Mouse (Mus musculus) layer of hippocampus, adult 18-20 months (tissue): ENCODE results near the gene Vmn1r66. TPM values are rescaled to one million over a fixed set of nuclear protein-coding genes. Genes with fewer than 3 reads are reported as not detected.
"Not testable (repeated sequence)": the region's sequence is repeated elsewhere in the genome, so short reads cannot be mapped to it uniquely, and the experiment has no call there.

Experiments used
- DNase-seq, 2 experiments: peaks; one replicate each; pipeline ENCODE4 v3.0.0; 2022; ENCODE audit warnings: low spot score in 2 of 2
- long read RNA-seq: library from polyadenylated mRNA; stranded (forward); transcript quantifications from one replicate; pipeline ENCODE4 v2.0.0, GENCODE M21; 2021
- total RNA-seq, 2 experiments: library from RNA; stranded (reverse); gene quantifications; 2 replicates each; pipeline ENCODE4 v1.2.3; 2021

Gene Vmn1r66
- not detected for total RNA-seq
- long read RNA-seq, result 0 reads

GRCm38 (mm10) chr7:10277906-10278305 lies at the start of gene Vmn1r66:
Vmn1r66 (minus strand) TSS chr7:10278006.
- DNase-seq, result no peak

DNA sequence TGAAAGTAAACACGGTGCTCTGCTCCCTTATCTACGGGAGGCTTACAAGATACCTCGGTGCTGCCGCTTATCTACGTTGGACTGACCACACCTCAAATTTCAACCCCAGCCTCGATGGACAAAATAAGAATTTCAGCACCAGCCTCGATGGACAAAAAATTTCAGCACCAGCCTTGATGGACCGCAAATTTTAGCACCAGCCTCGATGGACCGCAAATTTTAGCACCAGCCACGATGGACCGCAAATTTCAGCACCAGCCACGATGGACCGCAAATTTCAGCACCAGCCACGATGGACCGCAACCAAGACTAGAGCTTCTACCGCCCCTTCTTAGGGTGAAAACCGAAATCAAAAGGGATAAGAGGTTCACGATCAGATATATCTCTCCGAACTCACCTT lies 47.7 kb upstream of the Vmn1r66 start:
- not testable (repeated sequence) for DNase-seq

DNA sequence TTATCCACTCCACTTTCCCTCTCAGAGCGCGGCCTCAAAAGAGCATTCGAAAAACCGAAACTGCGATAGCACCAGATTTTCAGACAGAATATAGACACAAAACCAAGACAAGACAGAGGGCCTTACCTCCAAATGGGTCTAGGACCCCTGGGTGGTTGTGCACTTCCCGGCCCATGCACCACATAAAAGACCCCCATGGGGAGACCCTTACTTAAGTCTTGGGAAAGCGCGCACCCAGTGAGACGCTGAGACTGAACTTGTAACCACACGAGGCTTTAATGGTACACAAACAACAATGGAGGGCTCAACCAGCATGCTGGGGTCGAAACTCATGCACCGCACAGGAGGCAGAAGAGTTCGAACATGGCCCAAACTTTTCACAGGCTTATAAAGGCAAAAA lies 25.7 kb downstream of the Vmn1r66 start:
- no peak for DNase-seq

GRCm38 (mm10) chr7:10249146-10249545 lies 28.7 kb downstream of the Vmn1r66 start:
- no peak for DNase-seq

Other genes with a start within 250 kb of the Vmn1r66 start
- not detected for gene Vmn2r50, start 224.7 kb downstream of the Vmn1r66 start, total RNA-seq
- gene Vmn2r51, start 172.3 kb downstream of the Vmn1r66 start, total RNA-seq, result not detected
- not detected for gene Vmn2r52, start 101.4 kb downstream of the Vmn1r66 start, total RNA-seq
- gene Vmn1r67, start 165.3 kb upstream of the Vmn1r66 start, total RNA-seq, result not detected
- 10 to 100 TPM; 15.8 to 15.9 TPM for gene Zik1, start 217.4 kb upstream of the Vmn1r66 start, total RNA-seq